Mouse (Mus musculus) megakaryocyte, embryonic 14.5 days (primary cell): ENCODE measurements around the gene AC129217.1. TPM values are rescaled to one million over a fixed set of nuclear protein-coding genes. Genes with fewer than 3 reads are reported as not detected.
A peak's percentile ranks its signal among the peaks of the same experiment; 100 is the strongest.
"Not testable (repeated sequence)": the region's sequence is repeated elsewhere in the genome, so short reads cannot be mapped to it uniquely, and the experiment has no call there.

Source experiments
- H3K27me3 ChIP-seq: replicated peaks from 2 replicates; pipeline ENCODE3; 2012; ENCODE audit warnings: inconsistent platforms
- H3K36me3 ChIP-seq: replicated peaks from 2 replicates; pipeline ENCODE3; 2012; ENCODE audit warnings: low read length, inconsistent platforms, mixed read lengths
- H3K4me1 ChIP-seq: 2 replicates; pipeline ENCODE4 v1.6.1; 2012; ENCODE audit warnings: inconsistent platforms
- H3K4me3 ChIP-seq: replicated peaks from 2 replicates; pipeline ENCODE3; 2012; ENCODE audit warnings: moderate library complexity, mild to moderate bottlenecking, inconsistent platforms
- H3K9me3 ChIP-seq: 2 replicates; pipeline ENCODE4 v1.6.1; 2012; ENCODE audit warnings: inconsistent platforms
- FLI1 ChIP-seq: IDR thresholded peaks from 2 replicates; pipeline ENCODE4 v1.6.1; 2012; ENCODE audit warnings: low read length, inconsistent platforms, mixed read lengths
- GATA1 ChIP-seq: IDR thresholded peaks from 3 replicates; pipeline ENCODE4 v1.6.1; 2012; ENCODE audit warnings: mixed read lengths, low read length, inconsistent platforms, borderline replicate concordance
- polyA plus RNA-seq: library from polyadenylated mRNA; stranded (reverse); fragments of >175 nt; gene quantifications from 2 replicates; pipeline ENCODE4 v1.2.3, GENCODE M21; 2012; ENCODE audit warnings: low replicate concordance; ENCODE audit not compliant: insufficient read depth

Gene AC129217.1
- polyA plus RNA-seq, 1 experiment: 148 TPM

- no peak for TF ChIP-seq FLI1
- TF ChIP-seq GATA1: no peak
- peak overlapping the region; percentile 65 for H3K4me3 ChIP-seq
- H3K9me3 ChIP-seq: no peaks in the 10 kb centered on the region
- peaks cover 24% of the 10 kb centered on the region for H3K4me1 ChIP-seq
- no peaks in the 10 kb centered on the region for H3K27me3 ChIP-seq
- peaks cover 57% of the 10 kb centered on the region for H3K36me3 ChIP-seq
Observed at GRCm38 (mm10) chr19:8822696-8823095, 6.9 kb upstream of the AC129217.1 start.

- Histone ChIP-seq H3K27me3 (no peaks in the 10 kb centered on the region), H3K4me3 (no peak overlapping the region), H3K9me3 (no peaks in the 10 kb centered on the region), H3K36me3 (peaks cover 99% of the 10 kb centered on the region), H3K4me1 (peaks cover 20% of the 10 kb centered on the region)
- TF ChIP-seq GATA1: no peak
- no peak for TF ChIP-seq FLI1
Observed at GRCm38 (mm10) chr19:8830664-8831063, 1.1 kb downstream of the AC129217.1 start.

- H3K4me1 ChIP-seq: peaks cover 20% of the 10 kb centered on the region
- peaks cover 99% of the 10 kb centered on the region for H3K36me3 ChIP-seq
- no peaks in the 10 kb centered on the region for H3K9me3 ChIP-seq
- H3K27me3 ChIP-seq: no peaks in the 10 kb centered on the region
- no peak overlapping the region for H3K4me3 ChIP-seq
- no peak for TF ChIP-seq GATA1
- no peak for TF ChIP-seq FLI1
Observed at GRCm38 (mm10) chr19:8831262-8831661, 1.7 kb downstream of the AC129217.1 start.

- no peaks in the 10 kb centered on the region for H3K27me3 ChIP-seq
- peak overlapping the region; percentile 28 for H3K4me3 ChIP-seq
- H3K36me3 ChIP-seq: peaks cover 83% of the 10 kb centered on the region
- H3K4me1 ChIP-seq: peaks cover 28% of the 10 kb centered on the region
- no peaks in the 10 kb centered on the region for H3K9me3 ChIP-seq
- TF ChIP-seq GATA1: no peak
- no peak for TF ChIP-seq FLI1
Observed at GRCm38 (mm10) chr19:8832971-8833370, 3.4 kb downstream of the AC129217.1 start.

GRCm38 (mm10) chr19:8836327-8836726 lies 6.8 kb downstream of the AC129217.1 start:
- H3K4me3 ChIP-seq, H3K9me3 ChIP-seq, H3K27me3 ChIP-seq: not testable (repeated sequence)
- Histone ChIP-seq H3K36me3 (peaks cover 61% of the 10 kb centered on the region), H3K4me1 (peaks cover 48% of the 10 kb centered on the region)

- Histone ChIP-seq H3K36me3 (peaks cover 60% of the 10 kb centered on the region), H3K4me3 (peak within 1 kb of the TSS; percentile 93), H3K4me1 (peaks cover 58% of the 10 kb centered on the region), H3K27me3 (no peaks in the 10 kb centered on the region), H3K9me3 (no peaks in the 10 kb centered on the region)
- TF ChIP-seq GATA1 (no peak), FLI1 (no peak)
Observed at GRCm38 (mm10) chr19:8837251-8837791, 7.7 kb downstream of the AC129217.1 start, which contains the start of gene Bscl2. Gene Bscl2 (plus strand): TSS chr19:8837467.

GRCm38 (mm10) chr19:8838041-8838730 lies 8.6 kb downstream of the AC129217.1 start:
- peak overlapping the region; percentile 93 for H3K4me3 ChIP-seq
- no peaks in the 10 kb centered on the region for H3K27me3 ChIP-seq
- TF ChIP-seq GATA1: no peak
- TF ChIP-seq FLI1: no peak
- H3K9me3 ChIP-seq: no peaks in the 10 kb centered on the region
- peaks cover 58% of the 10 kb centered on the region for H3K4me1 ChIP-seq
- H3K36me3 ChIP-seq: peaks cover 59% of the 10 kb centered on the region

- Histone ChIP-seq H3K36me3 (peaks cover 56% of the 10 kb centered on the region), H3K4me3 (peak within 1 kb of the TSS; percentile 94), H3K27me3 (no peaks in the 10 kb centered on the region), H3K9me3 (no peaks in the 10 kb centered on the region), H3K4me1 (peaks cover 59% of the 10 kb centered on the region)
- no peak for TF ChIP-seq FLI1
- no peak for TF ChIP-seq GATA1
Observed at GRCm38 (mm10) chr19:8839103-8839907, 9.7 kb downstream of the AC129217.1 start, which contains the start of gene Gng3. Gene Gng3 (minus strand): TSS chr19:8839194.

- H3K36me3 ChIP-seq: peaks cover 55% of the 10 kb centered on the region
- peak overlapping the region; percentile 94 for H3K4me3 ChIP-seq
- TF ChIP-seq GATA1 (no peak), FLI1 (no peak)
- no peaks in the 10 kb centered on the region for H3K27me3 ChIP-seq
- peaks cover 62% of the 10 kb centered on the region for H3K4me1 ChIP-seq
- no peaks in the 10 kb centered on the region for H3K9me3 ChIP-seq
Observed at GRCm38 (mm10) chr19:8839908-8840791, 10.6 kb downstream of the AC129217.1 start.
